Mouse (Mus musculus): ENCODE data around the gene Tcte1. TPM values are rescaled to one million over a fixed set of nuclear protein-coding genes. Genes with fewer than 3 reads are reported as not detected.

Gene Tcte1
- polyA plus RNA-seq, 1 experiment from 2014 or later = 0.20 TPM

GRCm38 (mm10) chr17:45573087-45573779, 50.0 kb downstream of the Tcte1 start, which contains the start of gene Hsp90ab1:
Gene Hsp90ab1, minus strand, starts transcription at chr17:45573271.
- H3K4me3 ChIP-seq (ENCODE audit: low read length) = peak within 1 kb of the TSS; percentile 100
- H3K9ac ChIP-seq (ENCODE audit: low read depth, low read length) = peak within 1 kb of the TSS; percentile 100
- peak within 1 kb of the TSS; percentile 98 for H3K27ac ChIP-seq (ENCODE audit: low read length)
- no peaks in the 10 kb centered on the region for H3K27me3 ChIP-seq (replicated peaks; ENCODE audit: control insufficient read depth, insufficient read depth, low read length)
- no peaks in the 10 kb centered on the region for H3K9me3 ChIP-seq (ENCODE audit: control insufficient read depth, low read length)
- WGBS = under 1% methylated on average over 41 of the region's 41 CpGs
- H3K4me2 ChIP-seq (ENCODE audit: low read depth, low read length) = peak within 1 kb of the TSS; percentile 84
- H3K36me3 ChIP-seq (ENCODE audit: control insufficient read depth, insufficient read depth, low read length) = peaks cover 19% of the 10 kb centered on the region
- ATAC-seq = peak; percentile 77
- peaks cover 27% of the 10 kb centered on the region for H3K4me1 ChIP-seq (ENCODE audit: control insufficient read depth, insufficient read depth, low read length)

- peak; percentile 68 for ATAC-seq
- Histone ChIP-seq H3K4me2 (ENCODE audit: low read depth, low read length) (peak overlapping the region; percentile 84), H3K9me3 (ENCODE audit: control insufficient read depth, low read length) (no peaks in the 10 kb centered on the region), H3K9ac (ENCODE audit: low read depth, low read length) (peak overlapping the region; percentile 100), H3K27ac (ENCODE audit: low read length) (peak overlapping the region; percentile 98), H3K4me3 (ENCODE audit: low read length) (peak overlapping the region; percentile 100), H3K36me3 (ENCODE audit: control insufficient read depth, insufficient read depth, low read length) (peaks cover 16% of the 10 kb centered on the region), H3K27me3 (replicated peaks; ENCODE audit: control insufficient read depth, insufficient read depth, low read length) (no peaks in the 10 kb centered on the region), H3K4me1 (ENCODE audit: control insufficient read depth, insufficient read depth, low read length) (peaks cover 27% of the 10 kb centered on the region)
- WGBS = under 1% methylated on average over 17 of the region's 18 CpGs
Measured at GRCm38 (mm10) chr17:45573780-45574123, 50.5 kb downstream of the Tcte1 start.

DNA sequence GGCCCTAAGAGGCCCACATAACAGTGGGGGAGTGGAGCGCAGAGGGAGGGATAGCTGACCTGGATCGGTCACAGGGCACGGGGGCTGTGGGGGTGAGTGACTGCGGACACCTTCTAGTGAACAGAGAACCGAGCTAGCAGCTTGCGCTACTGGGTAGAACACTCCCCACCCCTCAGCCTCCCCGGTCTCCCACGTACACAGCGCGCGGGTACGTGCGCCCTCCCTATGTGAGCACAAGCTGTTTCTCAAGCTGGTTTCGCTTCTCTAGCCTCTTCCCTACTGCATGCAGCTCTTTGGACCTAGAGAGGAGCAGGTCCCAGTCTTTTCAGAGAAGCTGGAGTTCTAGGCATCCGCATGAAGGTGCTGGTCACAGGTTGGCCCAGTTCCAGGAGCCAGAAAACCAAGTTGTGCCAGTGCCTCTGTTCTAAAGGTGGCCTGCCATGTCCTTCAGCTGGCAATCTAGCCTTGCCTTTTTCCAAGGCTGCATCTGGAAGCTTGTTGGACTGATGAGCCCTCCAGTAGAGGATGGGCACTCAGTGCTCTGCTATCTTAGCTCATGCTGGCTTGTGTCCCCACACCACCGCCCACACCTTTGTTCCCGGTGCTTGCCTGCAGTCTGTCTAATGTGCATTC, 51.0 kb downstream of the Tcte1 start:
- Histone ChIP-seq H3K27ac (ENCODE audit: low read length) (peak overlapping the region; percentile 98), H3K27me3 (replicated peaks; ENCODE audit: control insufficient read depth, insufficient read depth, low read length) (no peaks in the 10 kb centered on the region), H3K9ac (ENCODE audit: low read depth, low read length) (peak overlapping the region; percentile 100), H3K9me3 (ENCODE audit: control insufficient read depth, low read length) (no peaks in the 10 kb centered on the region), H3K4me3 (ENCODE audit: low read length) (peak overlapping the region; percentile 100), H3K36me3 (ENCODE audit: control insufficient read depth, insufficient read depth, low read length) (peaks cover 16% of the 10 kb centered on the region), H3K4me2 (ENCODE audit: low read depth, low read length) (peak overlapping the region; percentile 84), H3K4me1 (ENCODE audit: control insufficient read depth, insufficient read depth, low read length) (peaks cover 27% of the 10 kb centered on the region)
- peak; percentile 70 for ATAC-seq
- 3% methylated on average over 17 of the region's 17 CpGs for WGBS

GRCm38 (mm10) chr17:45575123-45575897, 52.1 kb downstream of the Tcte1 start:
- ATAC-seq = no peak
- 88% methylated on average over 8 of the region's 8 CpGs for WGBS
- H3K4me1 ChIP-seq (ENCODE audit: control insufficient read depth, insufficient read depth, low read length) = peaks cover 24% of the 10 kb centered on the region
- H3K36me3 ChIP-seq (ENCODE audit: control insufficient read depth, insufficient read depth, low read length) = peaks cover 10% of the 10 kb centered on the region
- H3K9ac ChIP-seq (ENCODE audit: low read depth, low read length) = peak overlapping the region; percentile 100; the same call in 1 of the 2 replicates
- no peaks in the 10 kb centered on the region for H3K9me3 ChIP-seq (ENCODE audit: control insufficient read depth, low read length)
- H3K27me3 ChIP-seq (replicated peaks; ENCODE audit: control insufficient read depth, insufficient read depth, low read length) = no peaks in the 10 kb centered on the region
- no peak overlapping the region for H3K4me2 ChIP-seq (ENCODE audit: low read depth, low read length)
- peak overlapping the region; percentile 98; the same call in 1 of the 2 replicates for H3K27ac ChIP-seq (ENCODE audit: low read length)
- no peak overlapping the region for H3K4me3 ChIP-seq (ENCODE audit: low read length)

GRCm38 (mm10) chr17:45578242-45578641, 55.0 kb downstream of the Tcte1 start:
- Histone ChIP-seq H3K27me3 (replicated peaks; ENCODE audit: control insufficient read depth, insufficient read depth, low read length) (no peaks in the 10 kb centered on the region), H3K4me3 (ENCODE audit: low read length) (no peak overlapping the region), H3K9ac (ENCODE audit: low read depth, low read length) (no peak overlapping the region), H3K4me2 (ENCODE audit: low read depth, low read length) (no peak overlapping the region), H3K9me3 (ENCODE audit: control insufficient read depth, low read length) (no peaks in the 10 kb centered on the region), H3K27ac (ENCODE audit: low read length) (no peak overlapping the region), H3K36me3 (ENCODE audit: control insufficient read depth, insufficient read depth, low read length) (no peaks in the 10 kb centered on the region), H3K4me1 (ENCODE audit: control insufficient read depth, insufficient read depth, low read length) (peaks cover 19% of the 10 kb centered on the region)
- no peak for ATAC-seq
- WGBS = 54% methylated on average over 5 of the region's 5 CpGs

DNA sequence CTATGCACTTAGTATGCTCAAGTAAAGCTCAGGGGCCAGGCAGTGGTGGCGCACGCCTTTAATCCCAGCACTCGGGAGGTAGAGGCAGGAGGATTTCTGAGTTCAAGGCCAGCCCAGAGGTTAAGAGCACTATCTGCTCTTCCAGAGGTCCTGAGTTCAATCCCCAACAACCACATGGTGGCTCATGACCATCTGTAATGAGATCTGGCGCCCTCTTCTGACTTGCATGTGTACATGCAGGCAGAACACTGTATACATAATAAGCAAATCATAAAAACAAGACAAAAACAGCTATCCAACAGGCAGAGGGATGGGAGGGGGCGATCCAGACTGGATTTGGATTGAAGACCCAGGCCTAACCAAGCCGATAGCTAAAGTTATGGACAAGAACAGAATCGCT, 55.6 kb downstream of the Tcte1 start:
- Histone ChIP-seq H3K4me3 (ENCODE audit: low read length) (no peak overlapping the region), H3K9ac (ENCODE audit: low read depth, low read length) (no peak overlapping the region), H3K4me1 (ENCODE audit: control insufficient read depth, insufficient read depth, low read length) (peaks cover 19% of the 10 kb centered on the region), H3K27ac (ENCODE audit: low read length) (no peak overlapping the region), H3K27me3 (replicated peaks; ENCODE audit: control insufficient read depth, insufficient read depth, low read length) (no peaks in the 10 kb centered on the region), H3K9me3 (ENCODE audit: control insufficient read depth, low read length) (no peaks in the 10 kb centered on the region), H3K4me2 (ENCODE audit: low read depth, low read length) (no peak overlapping the region), H3K36me3 (ENCODE audit: control insufficient read depth, insufficient read depth, low read length) (no peaks in the 10 kb centered on the region)
- 78% methylated on average over 7 of the region's 7 CpGs for WGBS
- ATAC-seq = no peak

- H3K36me3 ChIP-seq (ENCODE audit: control insufficient read depth, insufficient read depth, low read length) = no peaks in the 10 kb centered on the region
- H3K4me3 ChIP-seq (ENCODE audit: low read length) = no peak overlapping the region
- WGBS = 83% methylated on average over 4 of the region's 4 CpGs
- H3K27me3 ChIP-seq (replicated peaks; ENCODE audit: control insufficient read depth, insufficient read depth, low read length) = no peaks in the 10 kb centered on the region
- H3K4me2 ChIP-seq (ENCODE audit: low read depth, low read length) = no peak overlapping the region
- H3K9me3 ChIP-seq (ENCODE audit: control insufficient read depth, low read length) = no peaks in the 10 kb centered on the region
- no peak overlapping the region for H3K27ac ChIP-seq (ENCODE audit: low read length)
- no peak for ATAC-seq
- peaks cover 21% of the 10 kb centered on the region for H3K4me1 ChIP-seq (ENCODE audit: control insufficient read depth, insufficient read depth, low read length)
- H3K9ac ChIP-seq (ENCODE audit: low read depth, low read length) = no peak overlapping the region
Measured at GRCm38 (mm10) chr17:45579554-45579953, 56.3 kb downstream of the Tcte1 start.

GRCm38 (mm10) chr17:45580958-45581477, 57.8 kb downstream of the Tcte1 start:
- Histone ChIP-seq H3K27me3 (replicated peaks; ENCODE audit: control insufficient read depth, insufficient read depth, low read length) (no peaks in the 10 kb centered on the region), H3K27ac (ENCODE audit: low read length) (0 out of 2 replicates have a peak overlapping the region, but pooled peaks have one; percentile 33), H3K4me2 (ENCODE audit: low read depth, low read length) (no peak overlapping the region), H3K4me3 (ENCODE audit: low read length) (no peak overlapping the region), H3K9me3 (ENCODE audit: control insufficient read depth, low read length) (no peaks in the 10 kb centered on the region), H3K36me3 (ENCODE audit: control insufficient read depth, insufficient read depth, low read length) (no peaks in the 10 kb centered on the region), H3K9ac (ENCODE audit: low read depth, low read length) (peak overlapping the region; percentile 53; the same call in 1 of the 2 replicates), H3K4me1 (ENCODE audit: control insufficient read depth, insufficient read depth, low read length) (peaks cover 25% of the 10 kb centered on the region)
- no peak for ATAC-seq
- 18% methylated on average over 12 of the region's 12 CpGs for WGBS

DNA sequence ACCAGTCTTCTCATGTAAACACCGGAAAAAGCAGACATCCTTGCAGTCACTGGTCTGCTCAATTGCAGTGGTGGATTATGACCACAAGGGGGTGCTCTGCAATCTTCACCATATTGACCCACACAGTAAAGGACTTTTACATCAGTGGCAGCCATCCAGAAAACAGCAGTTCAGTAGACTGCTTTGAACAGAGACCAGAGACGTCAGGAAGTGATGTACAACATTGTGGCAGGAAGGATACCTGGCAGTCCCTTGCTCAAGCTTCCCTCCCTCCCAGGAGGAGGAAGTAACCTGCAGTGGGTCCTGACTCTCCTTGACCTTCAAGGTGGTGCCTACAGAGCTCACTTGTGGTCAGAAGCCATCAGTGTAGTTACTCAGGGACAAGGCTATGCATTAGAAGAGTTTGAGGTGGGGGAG, 58.3 kb downstream of the Tcte1 start:
- 8% methylated on average over 2 of the region's 2 CpGs for WGBS
- H3K4me1 ChIP-seq (ENCODE audit: control insufficient read depth, insufficient read depth, low read length) = peaks cover 25% of the 10 kb centered on the region
- H3K36me3 ChIP-seq (ENCODE audit: control insufficient read depth, insufficient read depth, low read length) = no peaks in the 10 kb centered on the region; the same call in 1 of the 2 replicates
- H3K4me2 ChIP-seq (ENCODE audit: low read depth, low read length) = no peak overlapping the region
- no peak overlapping the region for H3K4me3 ChIP-seq (ENCODE audit: low read length)
- no peak overlapping the region for H3K9ac ChIP-seq (ENCODE audit: low read depth, low read length)
- H3K9me3 ChIP-seq (ENCODE audit: control insufficient read depth, low read length) = no peaks in the 10 kb centered on the region
- H3K27me3 ChIP-seq (replicated peaks; ENCODE audit: control insufficient read depth, insufficient read depth, low read length) = no peaks in the 10 kb centered on the region
- 0 out of 2 replicates have a peak, but pooled peaks have one; percentile 13 for ATAC-seq
- H3K27ac ChIP-seq (ENCODE audit: low read length) = no peak overlapping the region

All from intestine, embryonic 16.5 days (tissue).